Mouse (Mus musculus) layer of hippocampus, adult 8-10 months (tissue): ENCODE results near the gene Ccnd1. TPM values are rescaled to one million over a fixed set of nuclear protein-coding genes. Genes with fewer than 3 reads are reported as not detected.

Source experiments
- total RNA-seq, 4 experiments: library from RNA; stranded (reverse); gene quantifications; 2 replicates each; pipeline ENCODE4 v1.2.4; 2022

The Ccnd1 gene
- total RNA-seq, 4 experiments from 2014 or later, result 41.8 to 55.1 (median 48.8) TPM

Other genes starting within 250 kb of the Ccnd1 start
- gene Ano1, start 188.0 kb downstream of the Ccnd1 start, total RNA-seq, result 1 to 10 TPM; 2.8 to 7.6 (median 3.9) TPM
- under 1 TPM in 1 of 4 experiments, not detected in 3; 0.43 TPM for gene Fgf3, start 101.8 kb downstream of the Ccnd1 start, total RNA-seq
- not detected for gene Fgf4, start 92.6 kb downstream of the Ccnd1 start, total RNA-seq
- gene Fgf15, start 43.4 kb downstream of the Ccnd1 start, total RNA-seq, result not detected
- 10 to 100 TPM; 25.4 to 28.8 (median 26.5) TPM for gene LTO1, start 24.8 kb downstream of the Ccnd1 start, total RNA-seq